Mouse (Mus musculus) mesoderm, embryonic 11.5 days (tissue): Measurements from ENCODE around the gene 4930402H24Rik.
A peak's percentile ranks its signal among the peaks of the same experiment; 100 is the strongest.
"Not testable (repeated sequence)": the region's sequence is repeated elsewhere in the genome, so short reads cannot be mapped to it uniquely, and the experiment has no call there.

ENCODE experiments used
- DNase-seq: peaks from one replicate; pipeline ENCODE4 v3.0.0-alpha.2; 2012; ENCODE audit warnings: low read depth, low spot score

4930402H24Rik gene

DNA sequence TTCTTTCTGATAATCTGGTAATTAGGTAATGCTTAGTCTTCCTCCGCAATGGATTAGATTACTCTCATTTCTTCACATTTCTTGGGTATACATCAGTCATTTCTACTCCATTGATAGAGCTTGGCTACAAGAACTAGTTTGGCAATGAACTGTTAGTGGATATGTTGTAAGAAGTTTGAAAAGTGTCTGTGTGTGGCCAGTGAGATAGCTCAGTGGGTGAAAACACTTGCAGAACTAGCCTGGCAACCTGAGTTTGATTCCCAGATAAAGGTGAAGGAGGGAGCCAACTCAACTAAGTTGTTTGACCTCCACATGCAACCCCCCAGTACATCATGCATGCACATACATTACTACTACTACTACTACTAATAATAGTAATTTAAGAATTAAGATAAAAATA lies 53.2 kb downstream of the 4930402H24Rik start:
- no peak for DNase-seq

DNA sequence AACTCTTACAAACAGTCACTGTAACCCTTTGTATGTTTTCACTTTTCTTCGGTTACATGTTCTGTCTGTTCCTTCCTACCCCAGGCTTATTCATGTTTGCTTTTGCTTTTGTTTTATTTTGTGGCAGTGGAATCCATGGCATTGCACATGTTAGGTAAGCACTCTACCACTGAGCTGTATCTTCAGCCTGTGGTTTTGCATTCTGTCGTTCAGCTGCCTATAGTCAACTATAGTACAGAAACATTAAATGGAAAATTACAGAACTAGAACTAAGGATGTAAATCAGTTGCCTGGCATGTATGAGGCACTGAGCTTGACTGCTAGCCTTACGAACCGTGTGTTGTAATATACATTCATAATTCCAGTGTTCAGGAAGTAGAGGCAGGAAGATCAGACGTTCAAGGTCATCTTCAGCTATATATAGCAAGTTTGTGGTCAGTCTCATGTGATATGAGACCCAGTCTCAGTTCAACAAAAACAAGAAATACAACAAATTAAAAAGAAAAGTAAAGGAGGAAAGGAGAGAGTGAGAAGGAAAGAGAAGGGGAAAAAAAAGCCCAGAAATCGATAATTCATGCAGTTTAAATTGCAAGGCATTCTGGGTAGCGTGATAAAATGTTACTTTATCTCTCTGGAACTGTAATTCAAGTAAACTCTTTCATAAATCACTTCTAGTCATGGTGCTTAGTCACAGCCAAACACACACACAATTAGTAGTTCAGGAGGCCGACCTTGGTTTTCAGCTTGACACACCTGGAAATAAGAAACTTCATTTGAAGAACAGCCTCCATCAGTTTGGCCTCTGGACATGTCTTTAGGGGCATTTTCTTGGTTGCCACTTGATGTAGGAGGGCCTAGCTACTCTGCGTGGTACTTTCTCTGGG lies 54.6 kb downstream of the 4930402H24Rik start:
- DNase-seq: no peak

DNA sequence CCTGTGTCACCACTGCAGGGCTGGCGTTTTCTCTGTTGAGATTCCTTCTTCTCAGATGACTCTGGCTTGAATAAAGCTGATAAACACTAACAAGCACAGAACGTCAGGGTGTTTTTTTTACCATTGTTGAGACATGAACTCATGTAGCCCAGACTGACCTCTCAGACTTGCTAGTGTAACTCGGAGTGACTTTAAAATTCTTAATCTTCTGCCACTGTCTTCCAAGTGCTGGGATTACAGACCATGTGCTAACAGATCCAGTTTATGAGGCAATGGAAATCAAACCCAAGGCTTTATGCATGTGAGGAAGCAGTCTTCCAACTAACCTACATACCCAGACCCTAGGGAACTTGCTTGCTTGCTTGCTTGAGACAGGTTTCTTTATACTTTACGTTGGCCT lies 56.5 kb downstream of the 4930402H24Rik start:
- DNase-seq: no peak

DNA sequence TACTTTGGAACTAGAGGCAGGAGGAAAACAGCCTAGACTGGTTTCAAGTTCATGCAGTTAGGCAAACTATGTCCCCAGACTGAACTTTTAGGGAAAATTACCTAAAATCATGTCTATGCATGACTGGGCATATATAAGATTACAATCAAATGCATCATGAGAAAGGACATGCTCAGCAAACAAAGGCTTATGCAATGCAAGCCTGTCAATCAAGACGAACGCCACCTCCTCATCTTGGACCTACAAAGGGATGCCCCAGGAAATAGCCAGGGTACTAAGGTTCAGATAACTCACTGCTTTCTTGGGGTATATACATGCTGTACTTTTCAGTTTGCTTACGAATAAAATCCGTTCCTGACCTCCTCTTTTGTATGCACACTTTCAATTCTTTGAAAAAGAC lies 57.9 kb downstream of the 4930402H24Rik start:
- no peak for DNase-seq

DNA sequence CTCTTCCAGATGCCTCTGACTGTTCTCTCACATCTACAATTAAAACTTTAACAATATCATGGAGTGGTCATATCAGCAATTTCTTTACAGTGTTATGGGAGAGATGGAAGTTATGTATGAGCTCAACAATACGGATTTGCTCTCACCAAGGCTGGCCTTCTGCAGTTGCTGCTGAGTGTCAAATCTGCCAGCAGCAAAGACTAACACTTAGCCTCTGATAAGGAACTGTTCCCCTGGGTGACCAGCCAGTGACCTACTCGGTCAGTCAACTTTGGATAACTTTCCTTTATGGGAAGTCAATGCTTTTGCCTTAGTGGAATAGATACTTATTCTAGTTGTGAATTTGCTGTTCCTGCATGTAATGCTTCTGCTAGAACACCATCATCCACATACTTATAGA lies 62.6 kb downstream of the 4930402H24Rik start:
- no peak for DNase-seq

DNA sequence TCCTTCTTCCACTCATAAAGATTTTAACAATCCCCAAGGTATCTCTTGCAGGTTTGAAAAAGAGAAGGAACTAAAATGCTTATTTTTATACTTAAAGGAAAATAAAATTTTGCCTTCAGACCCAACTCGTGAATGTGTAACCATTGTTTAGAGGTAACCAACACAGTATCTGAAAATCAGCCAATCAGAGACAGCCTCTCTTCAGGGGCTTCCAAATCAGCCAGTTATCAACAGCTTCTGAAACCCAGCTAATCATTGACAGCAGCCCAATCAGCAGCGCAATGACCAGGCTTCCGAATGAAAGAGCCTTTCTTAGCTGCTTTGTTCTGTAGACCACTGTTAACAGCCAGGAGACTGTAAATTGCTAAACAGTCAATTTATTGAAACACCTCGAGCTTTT lies 65.4 kb downstream of the 4930402H24Rik start:
- peak; percentile 85 for DNase-seq

DNA sequence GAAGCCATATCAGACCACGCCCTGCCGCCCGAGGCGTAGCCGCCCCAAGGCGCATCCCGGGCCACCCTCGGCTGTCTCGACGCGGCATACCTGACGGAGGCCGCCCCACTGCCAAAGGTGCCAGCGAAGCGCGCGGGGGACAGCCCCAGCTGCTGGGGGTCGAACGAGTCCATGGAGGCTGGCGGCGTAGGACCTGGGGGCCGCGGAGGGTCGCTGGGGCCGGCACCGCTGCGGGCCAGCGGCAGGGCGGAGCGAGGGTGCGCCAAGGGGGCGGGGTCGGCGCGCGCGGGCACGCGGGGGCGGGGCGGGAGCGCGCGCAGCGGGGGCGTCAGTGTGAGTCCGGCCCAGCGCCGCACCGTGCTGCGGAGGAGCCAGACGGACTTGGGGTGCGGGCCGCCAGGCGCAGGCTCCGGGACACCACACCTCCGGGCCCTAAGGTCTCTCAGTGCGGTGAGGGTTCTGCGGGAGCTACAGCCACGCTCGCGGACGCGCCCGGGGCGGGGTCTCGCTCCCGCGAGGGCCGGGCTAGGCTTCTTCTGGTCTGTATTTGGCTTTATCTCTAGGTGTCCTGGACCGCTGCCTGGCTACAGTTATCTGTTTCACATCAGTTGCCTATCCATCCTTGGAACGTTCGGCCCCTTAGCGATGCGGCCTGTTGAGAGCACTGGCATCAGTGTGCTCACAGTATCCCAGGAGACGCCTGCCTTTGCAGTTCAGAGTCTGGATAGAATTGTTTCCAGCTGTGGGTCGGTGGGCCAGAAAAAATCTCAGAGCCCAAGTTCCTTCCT lies 66.1 kb downstream of the 4930402H24Rik start:
- peak; percentile 74 for DNase-seq

DNA sequence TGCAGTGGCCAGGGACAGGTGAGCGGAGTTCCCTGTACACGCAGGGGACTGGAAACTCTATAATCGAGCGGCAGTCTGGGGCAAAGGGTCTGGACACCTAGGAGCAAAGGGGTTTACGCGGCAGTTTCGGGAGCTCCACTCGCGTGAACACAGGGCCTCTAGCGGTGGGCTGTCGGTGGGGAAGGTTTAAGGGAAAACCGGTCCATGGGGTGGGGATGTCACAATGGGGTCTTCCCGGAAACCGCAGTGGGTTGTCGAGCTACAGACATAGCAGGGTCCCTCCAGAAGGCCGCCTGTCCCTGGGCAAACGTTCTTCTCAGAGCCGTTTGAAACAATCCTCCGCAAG lies 66.7 kb downstream of the 4930402H24Rik start:
- peak; percentile 59 for DNase-seq

DNA sequence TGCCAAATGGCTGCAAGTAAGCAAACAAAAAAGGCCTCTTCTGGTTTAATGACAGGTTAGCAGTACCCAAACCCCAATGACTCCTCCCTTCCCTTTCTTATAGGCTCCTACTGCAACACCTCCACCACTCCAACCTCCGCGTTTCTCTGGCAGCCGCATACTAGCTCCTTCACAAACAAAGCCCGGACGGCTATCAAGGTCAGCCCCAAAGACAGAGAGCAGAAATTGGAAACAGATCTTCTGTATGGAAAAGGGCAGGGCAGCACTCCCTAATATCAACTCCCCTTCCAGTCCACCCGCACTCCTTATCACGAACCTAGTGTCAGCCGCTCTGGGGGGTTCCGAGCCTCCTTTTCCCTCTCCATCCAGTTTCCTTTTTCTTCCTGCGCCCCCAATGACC lies 67.1 kb downstream of the 4930402H24Rik start:
- DNase-seq: peak; percentile 9

DNA sequence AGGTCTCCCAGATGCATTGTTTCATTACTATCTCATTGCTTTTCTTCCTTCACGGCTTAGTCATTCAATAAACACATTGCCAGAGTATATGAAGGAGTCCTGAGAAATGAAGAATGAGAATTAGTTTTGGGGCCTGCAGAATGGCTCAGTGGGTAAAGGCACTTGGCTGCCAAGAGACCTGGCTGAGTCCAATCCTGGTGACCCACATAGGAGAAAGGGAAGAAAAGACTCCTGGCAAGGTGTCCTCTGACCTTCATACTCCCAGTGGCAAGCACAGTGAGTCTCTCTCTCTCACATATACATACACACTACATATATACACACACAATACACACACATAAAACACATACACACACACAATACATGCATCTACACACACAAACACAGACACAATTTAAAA lies 68.1 kb downstream of the 4930402H24Rik start:
- DNase-seq: no peak

DNA sequence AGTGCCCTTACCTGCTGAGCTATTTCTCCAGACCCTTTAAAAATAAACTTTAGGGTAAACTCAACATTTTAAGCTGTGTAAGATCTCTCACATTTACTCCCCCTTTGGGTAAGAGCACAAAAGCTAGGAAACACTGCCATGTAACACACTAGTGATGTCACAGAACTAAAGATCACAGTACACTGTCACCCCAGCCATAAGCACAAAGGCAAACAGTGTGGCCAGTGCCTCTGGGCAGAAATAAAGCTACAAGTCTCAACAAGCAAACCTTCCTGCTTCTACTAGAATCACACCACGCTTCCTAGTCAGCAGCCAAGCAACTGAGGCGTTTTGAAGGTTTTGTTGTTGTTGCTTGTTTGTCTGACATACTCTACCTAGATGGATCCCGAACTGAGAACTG lies 72.5 kb downstream of the 4930402H24Rik start:
- no peak for DNase-seq

DNA sequence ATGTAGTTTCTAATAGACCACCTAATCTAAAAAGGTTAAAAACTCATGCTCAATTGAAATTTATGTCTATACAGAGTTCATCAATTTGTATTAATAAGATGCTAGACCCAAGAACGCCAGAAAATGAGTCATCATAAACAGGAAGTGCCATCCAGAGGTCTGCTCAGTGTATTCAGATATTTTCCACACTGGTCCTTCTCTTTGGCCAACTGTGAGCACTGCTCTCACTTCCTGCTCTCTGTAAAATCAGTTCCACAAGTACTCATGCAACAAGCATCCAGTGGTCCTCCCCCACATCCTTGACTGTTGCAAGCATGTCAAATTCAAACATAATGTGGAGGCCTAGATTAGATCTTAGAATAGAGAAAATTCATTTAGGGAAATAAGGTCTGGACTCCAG lies 73.6 kb downstream of the 4930402H24Rik start:
- DNase-seq: no peak

DNA sequence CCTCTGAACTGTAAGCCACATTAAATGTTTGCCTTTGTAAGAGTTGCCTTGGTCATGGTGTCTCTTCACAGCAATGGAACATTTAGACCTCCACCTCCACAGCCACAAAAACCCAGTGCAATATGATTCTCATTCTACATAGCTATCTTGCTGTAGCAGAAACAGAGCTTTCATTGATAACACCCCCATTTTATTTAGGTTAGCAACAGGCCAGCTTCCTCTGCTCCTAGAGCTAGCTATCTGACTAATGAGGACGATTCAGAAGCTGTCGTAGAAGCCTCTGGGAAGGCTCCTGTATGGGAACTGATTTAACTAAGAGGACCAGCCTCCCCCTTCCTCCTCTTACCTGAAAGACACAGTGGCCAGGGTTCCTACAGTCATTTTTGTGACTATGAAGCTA lies 74.2 kb downstream of the 4930402H24Rik start:
- DNase-seq: no peak

DNA sequence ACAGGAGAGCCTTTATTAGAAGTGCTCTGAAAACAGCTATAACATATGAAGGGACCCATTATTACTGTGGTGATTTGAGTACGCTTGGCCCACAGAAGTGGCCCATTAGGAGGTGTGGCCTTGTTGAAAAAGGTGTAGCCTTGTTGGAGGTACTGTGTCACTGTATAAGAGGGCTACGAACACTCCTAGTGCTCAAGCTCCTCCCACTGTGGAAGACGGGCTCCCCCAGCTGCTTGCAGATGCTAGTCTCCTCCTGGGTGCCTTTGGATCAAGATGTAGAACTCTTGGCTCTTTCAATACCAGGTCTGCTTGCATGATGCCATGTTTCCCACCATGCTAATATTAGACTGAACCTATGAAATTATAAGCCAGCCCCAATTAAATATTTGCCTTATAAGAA lies 76.0 kb downstream of the 4930402H24Rik start:
- DNase-seq: no peak

DNA sequence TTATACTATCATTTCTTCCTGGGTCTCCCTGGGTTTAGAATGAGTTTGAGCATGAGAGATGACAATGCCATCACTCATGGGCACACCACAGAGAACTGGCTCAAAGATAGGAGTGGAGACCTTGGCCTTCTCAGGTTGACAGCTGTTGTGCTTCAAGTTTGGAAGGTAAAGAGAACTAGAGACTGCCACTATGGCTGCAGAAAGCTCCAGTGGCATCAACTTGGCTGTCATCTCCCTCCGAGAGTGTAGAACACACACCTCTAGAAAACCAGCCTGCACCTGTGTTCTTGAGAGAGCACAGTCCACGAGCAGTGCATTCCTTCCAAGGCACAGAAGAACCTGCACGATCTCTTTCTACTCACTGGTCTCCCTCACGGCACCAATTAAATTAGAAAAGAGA lies 76.7 kb downstream of the 4930402H24Rik start:
- DNase-seq: no peak

DNA sequence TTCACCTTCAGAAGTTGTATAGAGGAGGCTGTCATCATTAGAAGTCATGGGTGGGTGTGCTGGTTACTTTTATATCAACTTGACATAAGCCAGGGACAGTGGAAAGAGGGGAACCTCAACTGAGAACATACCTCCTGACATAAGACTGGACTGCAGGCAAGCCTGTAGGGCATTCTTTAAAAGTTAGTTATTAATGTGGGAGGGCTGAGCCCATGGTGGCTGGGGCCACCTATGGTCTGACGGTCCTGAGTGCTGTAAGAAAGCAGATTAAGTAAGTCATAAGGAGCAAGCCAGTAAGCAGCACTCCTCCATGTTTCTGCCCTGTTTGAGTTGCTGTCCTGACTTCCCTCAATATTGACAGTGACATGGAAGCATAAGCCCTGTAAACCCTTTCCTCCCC lies 77.5 kb downstream of the 4930402H24Rik start:
- DNase-seq: no peak

DNA sequence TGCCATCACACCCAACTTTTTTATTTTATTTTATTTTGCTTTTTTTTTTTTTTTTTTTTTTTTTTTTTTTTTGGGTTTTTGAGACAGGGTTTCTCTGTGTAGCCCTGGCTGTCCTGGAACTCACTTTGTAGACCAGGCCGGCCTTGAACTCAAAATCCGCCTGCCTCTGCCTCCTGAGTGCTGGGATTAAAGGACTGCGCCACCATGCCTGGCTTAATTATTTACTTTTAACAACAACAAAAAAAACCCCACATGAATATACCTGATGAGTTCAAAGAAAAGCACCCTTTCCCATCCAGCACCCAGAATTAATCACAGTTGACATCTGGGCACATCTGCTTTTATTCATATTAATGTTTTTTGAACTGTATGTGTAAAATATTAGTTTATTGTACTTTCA lies 78.1 kb downstream of the 4930402H24Rik start:
- not testable (repeated sequence) for DNase-seq

DNA sequence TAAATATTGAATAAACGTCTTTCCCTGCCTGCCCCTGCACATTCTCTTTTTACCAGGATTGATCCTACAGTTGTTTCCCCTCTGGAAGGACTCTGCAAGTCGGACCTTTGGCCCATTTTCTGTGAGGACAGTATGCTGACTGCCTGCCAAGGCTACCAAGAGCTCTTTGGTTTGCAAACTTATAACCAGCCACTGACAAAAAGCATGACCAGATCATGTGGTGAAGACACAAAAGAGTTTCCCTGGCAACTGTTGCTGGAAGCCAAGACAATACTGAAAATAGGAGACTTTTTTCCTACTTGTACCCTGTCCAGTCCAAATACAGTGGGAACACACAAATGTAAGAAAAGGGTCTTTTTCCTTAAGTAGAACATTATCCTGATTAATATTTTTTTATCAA lies 78.8 kb downstream of the 4930402H24Rik start:
- DNase-seq: peak; percentile 18

DNA sequence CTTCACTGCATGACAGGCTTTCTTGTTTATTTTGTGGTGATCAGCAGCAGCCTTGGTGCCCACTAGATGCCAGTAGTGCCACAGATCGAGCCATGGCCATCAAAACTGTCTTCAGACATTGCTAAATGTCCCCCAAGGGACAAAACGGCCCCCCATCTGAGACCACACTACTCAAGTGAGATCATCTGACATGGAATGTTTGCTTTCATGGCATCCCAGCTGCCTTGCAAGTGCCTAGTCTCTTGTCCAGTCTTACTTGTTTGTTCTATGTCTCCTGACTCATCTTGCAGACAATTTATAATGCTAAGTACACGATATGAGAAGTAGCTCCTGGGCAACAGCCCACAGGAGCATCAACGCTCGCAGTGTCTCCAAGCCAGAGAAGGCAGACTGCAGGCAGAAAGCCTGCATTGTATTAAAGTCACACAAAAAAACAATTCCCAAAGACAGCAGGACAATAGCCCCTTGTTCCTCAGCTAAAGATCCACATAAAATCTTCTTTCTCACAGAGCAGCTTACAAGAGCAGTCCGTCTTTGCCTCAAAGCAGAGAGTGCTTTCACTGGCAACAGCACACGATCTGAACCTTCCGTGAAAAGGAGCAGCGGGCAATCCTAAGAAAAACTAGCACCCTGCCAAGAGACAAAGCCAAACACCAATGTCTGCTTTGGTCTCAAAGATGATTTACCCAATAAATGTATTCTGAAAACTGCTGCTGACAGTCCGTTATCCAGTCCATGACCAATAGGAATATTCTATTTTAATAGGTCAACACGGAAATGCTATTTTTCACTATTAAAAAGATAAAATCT lies 87.2 kb downstream of the 4930402H24Rik start:
- peak; percentile 68 for DNase-seq

DNA sequence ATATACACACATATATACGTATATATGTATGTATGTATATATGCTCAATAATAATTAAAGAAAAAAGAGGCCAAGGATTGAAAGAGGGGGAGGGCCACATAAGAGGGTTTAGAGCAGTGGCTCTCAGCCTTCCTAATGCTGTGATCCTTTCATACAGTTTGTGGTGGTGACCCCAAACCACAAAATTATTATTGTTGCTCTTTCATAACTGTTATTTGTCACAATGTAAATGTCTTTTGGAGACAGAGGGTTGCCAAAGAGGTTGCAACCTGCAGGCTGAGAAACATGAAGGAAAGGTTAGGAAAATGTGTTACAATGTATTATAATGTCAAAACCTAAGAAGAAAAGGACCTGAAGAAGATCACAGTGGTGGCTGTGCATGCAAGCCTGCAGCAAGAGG lies 88.3 kb downstream of the 4930402H24Rik start:
- no peak for DNase-seq

DNA sequence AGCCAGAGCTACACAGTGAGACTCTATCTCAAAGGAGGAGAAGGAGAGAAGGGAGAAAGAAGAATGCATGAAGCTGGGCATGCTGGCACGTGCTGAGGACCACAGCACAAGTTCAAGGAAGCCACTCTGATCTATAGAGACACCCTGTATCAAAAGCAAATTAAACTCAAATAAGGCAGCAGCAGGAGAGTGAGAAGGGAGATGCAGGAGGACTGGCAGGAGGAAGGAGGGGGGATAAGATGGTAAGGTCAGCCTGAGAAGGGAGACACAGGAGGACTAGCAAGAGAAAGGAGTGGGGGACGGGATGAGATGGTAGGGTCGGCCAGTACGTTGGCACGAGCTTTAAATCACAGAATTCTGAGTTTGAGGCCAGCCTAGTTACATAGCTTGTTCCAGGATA lies 90.0 kb downstream of the 4930402H24Rik start:
- DNase-seq: no peak

DNA sequence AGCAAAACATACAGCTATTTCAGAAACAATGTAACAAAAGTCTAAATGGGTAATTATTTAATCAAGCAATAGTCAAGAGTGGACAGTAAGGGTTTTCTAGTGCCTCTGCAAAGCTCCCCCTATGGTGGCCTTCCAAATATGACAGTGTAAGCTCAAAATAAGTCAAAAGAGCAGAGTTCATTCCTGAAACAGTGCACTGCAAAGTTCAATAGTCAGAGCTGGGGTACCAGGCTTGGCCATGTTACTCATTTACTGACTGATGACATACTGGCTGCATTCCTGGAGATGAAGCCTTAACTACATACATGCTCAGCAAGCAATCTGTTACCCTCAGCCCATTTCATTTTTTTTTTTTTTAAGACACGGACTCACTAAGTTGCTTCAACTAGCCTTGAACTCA lies 91.7 kb downstream of the 4930402H24Rik start:
- DNase-seq: no peak
